Mouse (Mus musculus): ENCODE data around the gene Ppdpf.

Ppdpf gene

GRCm38 (mm10) chr2:181220361-181220760, 33.3 kb downstream of the Ppdpf start:
- peak; percentile 36 to 37 for DNase-seq

GRCm38 (mm10) chr2:181224994-181225393, 37.9 kb downstream of the Ppdpf start:
- DNase-seq, result no peak

- DNase-seq, result no peak
Observed at GRCm38 (mm10) chr2:181227122-181227521, 40.1 kb downstream of the Ppdpf start.

DNA sequence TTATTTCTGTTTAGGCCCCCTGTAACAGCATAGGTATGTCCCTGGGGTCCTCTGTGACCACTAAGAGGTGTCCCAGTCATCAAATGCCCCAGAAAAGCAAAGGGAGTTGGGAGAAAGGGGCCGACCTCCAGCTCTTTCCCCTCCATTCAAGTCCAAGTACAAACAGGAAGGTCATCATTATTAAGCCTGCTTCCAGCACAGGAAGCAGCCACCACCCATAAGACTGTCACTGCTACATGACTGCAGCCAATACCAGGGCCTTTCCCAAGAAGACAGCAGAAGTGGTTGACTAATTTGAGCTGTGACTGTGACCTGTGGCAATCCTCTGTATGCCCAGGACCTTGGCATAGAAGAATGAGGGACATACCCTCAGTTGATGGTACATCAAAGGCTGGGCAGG, 41.3 kb downstream of the Ppdpf start:
- no peak for DNase-seq

GRCm38 (mm10) chr2:181231171-181231570, 44.1 kb downstream of the Ppdpf start:
- DNase-seq, result peak; percentile 42 to 70

DNA sequence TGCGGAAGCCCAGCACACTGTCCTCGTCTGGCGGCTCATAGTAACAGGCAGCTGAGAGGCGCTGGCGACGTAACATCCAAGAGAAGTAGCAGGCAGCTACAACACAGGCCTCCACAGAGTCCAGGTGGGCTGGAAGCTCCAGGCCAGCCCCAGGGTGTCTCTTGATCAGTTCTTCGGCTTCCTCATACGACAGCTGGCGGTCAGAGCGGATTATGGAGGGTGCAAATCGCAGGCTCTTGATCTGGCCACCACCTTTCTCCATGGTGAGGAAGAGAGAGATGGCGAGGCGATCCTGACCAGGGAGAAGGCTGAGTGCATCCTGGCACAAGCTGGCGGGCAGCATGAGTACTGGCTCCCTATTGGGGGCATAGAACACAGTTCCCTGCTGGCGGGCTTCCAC, 46.4 kb downstream of the Ppdpf start:
- no peak for DNase-seq

GRCm38 (mm10) chr2:181234680-181235079, 47.6 kb downstream of the Ppdpf start:
- DNase-seq, result no peak

DNA sequence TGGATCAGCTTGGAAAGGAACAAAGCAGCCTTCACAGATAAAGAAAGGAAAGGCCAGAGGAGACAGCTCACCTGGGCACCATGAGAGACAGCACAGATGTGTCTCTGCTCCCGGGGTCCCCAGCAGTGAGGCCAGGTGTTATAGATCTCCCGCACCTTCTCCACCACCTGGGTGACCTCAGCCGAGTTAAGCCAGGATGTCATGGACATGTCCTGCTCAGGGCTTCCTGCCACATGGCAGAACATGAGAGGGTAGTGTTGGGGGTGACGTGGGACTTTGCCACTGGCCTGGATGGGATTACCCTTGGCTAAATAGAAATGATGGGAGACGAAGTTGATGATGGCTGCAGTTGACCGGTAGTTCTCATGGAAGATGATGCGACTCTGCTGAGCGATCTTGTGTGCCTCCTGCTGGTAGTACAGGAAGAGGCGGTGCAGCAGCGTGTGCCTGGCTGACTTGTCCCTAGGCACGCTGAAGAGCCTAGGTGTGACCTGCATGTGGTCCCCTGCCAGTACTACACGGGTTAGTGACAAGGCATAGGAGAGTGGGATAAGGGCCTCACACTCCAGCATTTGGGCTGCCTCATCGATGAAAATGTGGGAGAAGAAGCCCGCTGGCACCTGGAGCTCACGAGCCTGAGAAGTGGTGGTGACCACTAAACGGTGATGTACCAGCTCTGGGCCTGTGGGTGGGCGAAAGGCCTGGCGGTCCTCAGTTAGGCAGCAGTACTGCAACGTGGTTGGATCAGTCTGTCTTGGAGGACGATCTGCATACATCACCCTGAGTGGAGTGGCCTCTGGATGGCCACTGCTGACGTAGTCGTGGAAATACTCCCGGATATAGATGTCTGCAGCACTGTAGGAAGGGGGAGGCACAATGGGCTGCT, 48.9 kb downstream of the Ppdpf start:
- no peak for DNase-seq

- DNase-seq, result no peak
Observed at GRCm38 (mm10) chr2:181237251-181238014, 50.4 kb downstream of the Ppdpf start.

DNA sequence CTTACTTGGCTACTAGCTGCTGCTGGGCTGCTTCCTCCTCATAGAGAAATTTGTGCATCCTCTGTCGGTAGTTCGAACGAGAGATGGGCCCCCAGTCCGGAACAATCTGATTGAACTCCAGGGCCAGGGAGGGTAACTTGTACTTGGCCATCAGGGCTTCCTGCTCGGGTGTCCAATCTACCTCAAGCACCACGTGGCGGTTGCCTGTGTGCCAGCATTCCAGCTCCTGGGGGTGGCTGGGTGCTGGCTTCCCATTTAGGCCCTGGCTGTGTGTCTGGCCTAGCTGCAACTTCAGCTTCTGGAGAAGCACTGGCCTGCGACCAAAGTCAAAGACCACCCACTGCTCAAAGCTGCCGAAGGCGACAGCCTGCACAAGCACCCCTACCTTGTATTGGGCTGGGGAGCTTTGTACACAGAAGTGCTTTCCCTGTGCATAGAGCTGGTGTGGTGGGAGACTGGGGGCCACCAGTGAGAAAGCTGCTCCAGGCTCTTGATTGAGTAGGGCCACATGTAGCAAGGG, 51.1 kb downstream of the Ppdpf start:
- DNase-seq, result no peak

Measured in cerebellum, postnatal 36 days (tissue).